Mouse (Mus musculus): Measurements from ENCODE around the gene Mmp7. TPM values are rescaled to one million over a fixed set of nuclear protein-coding genes. Genes with fewer than 3 reads are reported as not detected.

The Mmp7 gene
- total RNA-seq, 2 experiments from 2014 or later: not detected

- intact Hi-C loops (cut with DNase I): no loop called here
- no peak for DNase-seq (ENCODE audit: extremely low spot score in 1 of 2, low spot score in 2 of 2)
Measured at GRCm38 (mm10) chr9:7721543-7721942, 29.7 kb downstream of the Mmp7 start.

- intact Hi-C loops (cut with DNase I): no loop called here
- DNase-seq (ENCODE audit: extremely low spot score in 1 of 2, low spot score in 2 of 2): no peak
Measured at GRCm38 (mm10) chr9:7728997-7729396, 37.1 kb downstream of the Mmp7 start.

- no peak for DNase-seq (ENCODE audit: extremely low spot score in 1 of 2, low spot score in 2 of 2)
- intact Hi-C loops (cut with DNase I): no loop called here
Measured at GRCm38 (mm10) chr9:7742696-7743095, 50.8 kb downstream of the Mmp7 start.

- intact Hi-C loops (cut with DNase I): no loop called here
- DNase-seq (ENCODE audit: extremely low spot score in 1 of 2, low spot score in 2 of 2): no peak
Measured at GRCm38 (mm10) chr9:7744156-7744555, 52.3 kb downstream of the Mmp7 start.

GRCm38 (mm10) chr9:7748881-7749280, 57.0 kb downstream of the Mmp7 start:
- no peak for DNase-seq (ENCODE audit: extremely low spot score in 1 of 2, low spot score in 2 of 2)
- intact Hi-C loops (cut with DNase I): no loop called here

Other genes starting within 250 kb of the Mmp7 start
- gene Mmp3, start 246.3 kb upstream of the Mmp7 start, total RNA-seq (2021): not detected
- gene Mmp10, start 189.7 kb upstream of the Mmp7 start, total RNA-seq (2021): not detected
- gene Mmp8, start 133.6 kb upstream of the Mmp7 start, total RNA-seq (2021): not detected
- not detected for gene Mmp27, start 120.7 kb upstream of the Mmp7 start, total RNA-seq (2021)
- not detected for gene Mmp20, start 63.9 kb upstream of the Mmp7 start, total RNA-seq (2021)
- 1 to 10 TPM; 7.8 to 9.2 TPM for gene Tmem123, start 72.0 kb downstream of the Mmp7 start, total RNA-seq (2021)
- gene Birc2, start 145.0 kb downstream of the Mmp7 start, total RNA-seq (2021): 10 to 100 TPM; 28.4 to 28.6 TPM
- 1 to 10 TPM; 2.2 to 2.4 TPM for gene Birc3, start 181.1 kb downstream of the Mmp7 start, total RNA-seq (2021)